Mouse (Mus musculus): ENCODE results near the gene Npat.

Gene Npat

DNA sequence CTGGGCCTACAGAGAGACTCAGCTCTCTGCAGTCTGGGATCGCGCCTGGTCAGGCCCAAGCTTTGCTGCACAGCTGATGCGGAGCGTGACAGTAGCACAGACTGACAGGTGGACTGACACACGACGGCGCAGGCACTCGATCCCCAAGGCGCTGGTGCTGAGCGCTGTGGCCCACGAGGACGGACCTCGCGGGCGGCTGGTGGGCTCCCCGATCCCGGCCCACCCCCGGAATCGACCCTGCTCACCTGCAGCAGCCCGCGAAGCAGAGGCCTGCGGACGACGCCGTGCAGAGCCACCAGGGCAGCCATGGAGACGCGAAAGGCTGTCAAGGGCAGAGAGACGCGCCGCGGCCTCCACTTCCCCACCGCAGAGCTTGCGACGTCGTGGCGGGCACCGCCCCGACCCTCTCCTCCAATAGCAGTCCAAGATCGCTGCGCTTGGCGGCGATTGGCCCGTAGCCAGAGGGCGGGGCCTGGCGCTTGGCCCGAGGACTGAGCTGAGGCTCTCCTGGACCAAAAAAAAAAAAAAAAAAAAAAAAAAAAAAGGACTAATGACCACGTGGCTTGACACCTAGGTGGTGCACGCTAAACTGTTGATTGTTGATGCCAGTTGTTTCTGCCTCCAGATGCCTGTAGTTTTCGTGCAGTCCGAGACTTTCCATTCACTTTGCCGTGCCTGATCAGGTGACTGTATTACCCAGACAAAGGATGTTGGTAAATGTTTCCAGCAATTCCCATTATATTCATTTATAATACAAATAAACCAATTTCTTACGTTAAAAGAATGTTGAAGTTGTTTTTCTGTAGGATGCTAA is 73.3 kb downstream of the Npat start, which contains the start of gene Acat1:
Acat1 (minus strand) TSS at position 415 of the 814 bp plus-strand sequence.
- DNase-seq (ENCODE audit: low spot score in 2 of 2): peak; percentile 91 to 92

DNA sequence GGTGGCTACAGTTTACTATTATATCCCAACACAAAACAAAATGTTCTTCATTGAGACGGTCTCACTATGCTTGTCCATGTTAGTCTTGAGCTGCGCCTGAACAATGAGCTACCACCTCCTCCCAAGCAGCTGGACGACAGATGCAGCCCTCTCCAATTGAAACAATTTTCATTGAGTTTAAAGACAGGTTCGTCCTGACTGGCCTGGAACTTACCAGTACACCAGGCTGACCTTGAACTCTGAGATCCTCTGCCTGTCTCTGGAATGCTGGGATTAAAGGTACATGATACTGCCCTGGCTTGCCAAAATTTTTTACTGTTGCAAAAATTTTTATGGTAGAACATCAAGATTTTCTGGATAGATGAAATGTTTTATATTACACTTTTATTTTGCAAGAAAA is 77.4 kb downstream of the Npat start:
- no peak for DNase-seq (ENCODE audit: low spot score in 2 of 2)

DNA sequence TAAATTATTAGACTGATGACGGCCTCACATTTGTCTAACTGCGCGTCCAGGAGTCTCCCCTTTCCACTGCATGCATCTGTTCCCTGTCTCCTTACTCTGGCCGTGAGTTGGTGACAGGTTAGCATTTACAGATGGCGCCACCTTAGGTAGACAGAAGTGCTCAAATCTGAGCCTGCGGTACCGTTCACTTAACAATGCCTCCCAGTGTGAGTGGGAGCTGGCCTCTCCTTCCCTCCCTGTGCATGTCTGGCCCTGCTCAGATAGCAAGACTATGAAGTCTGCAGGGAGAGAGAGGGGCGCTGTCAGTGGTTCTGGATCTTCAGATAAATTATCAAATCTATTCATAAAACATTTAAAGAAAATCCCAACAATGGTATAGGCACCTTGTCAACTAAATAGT is 78.4 kb downstream of the Npat start:
- DNase-seq (ENCODE audit: low spot score in 2 of 2): no peak
